Mouse (Mus musculus) lung, postnatal 0 days (tissue): ENCODE measurements around the gene St8sia1.

Source experiments
- CTCF ChIP-seq: IDR thresholded peaks from 2 replicates; pipeline ENCODE4 v1.5.1; 2016; ENCODE audit warnings: antibody characterized with exemption, mild to moderate bottlenecking
- EP300 ChIP-seq: IDR thresholded peaks from 2 replicates; pipeline ENCODE4 v1.6.1; 2016; ENCODE audit warnings: antibody characterized with exemption, mild to moderate bottlenecking, control low read depth

- TF ChIP-seq EP300 (no peak), CTCF (no peak)
These were observed 32.6 kb upstream of the St8sia1 start for GRCm38 (mm10) chr6:142996887-142997286.
